Mouse (Mus musculus) frontal cortex, adult 2 months (tissue): ENCODE measurements at regions not wholly inside any gene's neighbourhood (a gene's known extent, or its start where the extent isn't known, plus 50 kb on each side); places are given as distances from the start of the nearest gene placed in this dataset.

ENCODE experiments used
- DNase-seq, 2 experiments: peaks; one replicate each; pipeline ENCODE4 v3.0.0; 2022; ENCODE audit warnings: low spot score in 1 of 2; ENCODE audit errors: extremely low spot score in 1 of 2

DNA sequence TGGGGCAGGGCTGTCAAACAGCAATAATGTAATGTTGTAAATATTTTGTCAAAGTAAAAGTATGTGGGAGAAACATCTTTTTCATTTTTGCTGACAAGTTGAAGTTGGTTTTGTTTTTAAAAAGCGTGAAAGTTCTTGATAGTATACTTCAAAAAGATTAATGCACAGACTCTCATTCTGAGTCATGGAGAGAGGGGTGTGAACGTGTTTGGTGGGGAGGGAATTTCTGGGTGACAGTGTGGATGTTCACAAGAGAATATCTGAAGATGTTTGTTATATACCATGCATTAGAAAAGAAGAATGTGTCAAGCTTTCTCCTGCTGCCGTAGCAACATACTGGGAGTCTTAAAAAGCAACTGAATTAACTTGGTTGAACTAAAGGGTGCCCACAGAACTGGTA is 57.0 kb downstream of the Rps29 start:
- no peak for DNase-seq

DNA sequence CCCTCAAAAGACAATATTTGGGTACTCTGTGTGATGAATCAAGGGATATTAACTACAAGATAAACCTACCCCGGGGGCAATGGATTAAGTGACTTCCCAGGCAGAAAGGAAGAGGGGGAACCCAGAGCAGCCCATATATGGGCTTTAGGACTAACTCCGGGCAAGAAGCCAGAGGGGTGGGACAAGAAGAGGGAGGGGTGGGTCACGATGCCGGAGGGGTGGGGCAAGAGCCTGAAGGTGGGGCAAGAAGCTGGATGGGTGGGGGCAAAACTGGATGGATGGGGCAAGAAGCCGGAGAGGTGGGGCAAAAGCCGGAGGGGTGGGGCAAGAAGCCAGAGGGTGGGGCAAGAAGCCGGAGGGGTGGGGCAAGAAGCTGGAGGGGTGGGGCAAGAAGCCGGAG is 64.1 kb downstream of the Rps29 start:
- DNase-seq = no peak

DNA sequence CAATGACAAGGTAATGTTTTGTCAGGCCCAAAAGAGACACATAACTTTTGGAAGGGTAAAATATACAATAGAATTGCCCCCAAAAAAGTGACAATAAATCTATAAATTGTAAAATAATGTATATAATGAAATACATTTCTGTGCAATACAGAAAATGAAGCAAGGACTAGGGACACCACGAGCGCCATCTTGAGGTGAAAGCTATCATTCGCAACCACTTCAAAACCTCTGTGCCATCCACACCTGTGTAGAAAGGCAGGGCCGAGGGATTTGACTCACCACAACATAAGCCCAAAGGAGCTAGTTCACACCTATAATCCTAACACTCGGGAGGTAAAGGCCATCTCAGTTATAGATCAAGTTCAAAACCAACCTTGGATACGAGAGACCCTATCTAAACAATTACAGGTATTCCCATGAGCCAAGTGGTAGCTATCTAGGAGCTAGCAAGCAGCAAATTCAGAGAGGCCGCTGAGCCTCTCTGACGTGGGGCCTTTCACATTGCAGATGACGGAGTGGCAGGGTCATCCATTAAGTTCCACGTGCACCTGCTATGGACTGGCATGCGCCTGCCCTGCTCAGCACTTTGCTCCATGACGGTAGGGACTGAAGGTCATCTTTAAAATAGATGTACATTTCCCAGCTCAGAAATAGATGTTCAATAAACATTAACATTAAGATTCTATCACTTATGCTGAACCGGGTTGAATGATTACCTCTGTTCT is 65.8 kb downstream of the Rps29 start:
- peak in 1 of 2 experiments; percentile 51 for DNase-seq

DNA sequence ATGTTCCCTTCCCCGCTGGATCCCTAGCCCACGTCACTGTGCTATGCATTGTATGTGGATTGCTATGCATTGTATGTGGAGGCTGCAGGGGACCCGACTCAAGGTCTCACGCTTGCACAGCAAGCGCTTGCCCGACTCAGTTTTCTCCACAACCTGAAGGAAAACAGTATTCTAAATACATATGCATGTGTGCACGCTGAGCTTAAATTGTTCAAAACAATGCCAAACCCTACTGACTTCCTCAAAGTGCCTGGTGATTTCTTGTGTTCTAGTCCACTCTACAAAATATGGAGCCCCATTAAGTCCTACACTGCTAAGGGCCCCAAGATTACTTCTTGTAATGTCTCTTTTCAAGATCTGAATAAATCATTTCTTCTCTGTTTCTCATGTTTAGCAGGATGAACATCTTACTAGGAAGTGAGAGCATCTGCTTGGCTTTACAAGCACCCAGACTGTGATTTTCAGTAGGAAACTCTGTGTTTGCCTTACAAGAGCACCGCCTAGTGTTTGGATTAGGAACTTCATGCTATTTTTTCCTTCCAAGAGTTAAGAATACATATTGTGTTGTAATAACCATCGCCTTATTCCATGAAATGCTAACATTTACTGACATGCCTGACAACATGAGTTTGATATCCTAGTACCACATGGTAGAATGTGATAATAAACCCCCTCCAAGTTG is 70.9 kb downstream of the Rps29 start:
- DNase-seq = peak; percentile 46 to 91

DNA sequence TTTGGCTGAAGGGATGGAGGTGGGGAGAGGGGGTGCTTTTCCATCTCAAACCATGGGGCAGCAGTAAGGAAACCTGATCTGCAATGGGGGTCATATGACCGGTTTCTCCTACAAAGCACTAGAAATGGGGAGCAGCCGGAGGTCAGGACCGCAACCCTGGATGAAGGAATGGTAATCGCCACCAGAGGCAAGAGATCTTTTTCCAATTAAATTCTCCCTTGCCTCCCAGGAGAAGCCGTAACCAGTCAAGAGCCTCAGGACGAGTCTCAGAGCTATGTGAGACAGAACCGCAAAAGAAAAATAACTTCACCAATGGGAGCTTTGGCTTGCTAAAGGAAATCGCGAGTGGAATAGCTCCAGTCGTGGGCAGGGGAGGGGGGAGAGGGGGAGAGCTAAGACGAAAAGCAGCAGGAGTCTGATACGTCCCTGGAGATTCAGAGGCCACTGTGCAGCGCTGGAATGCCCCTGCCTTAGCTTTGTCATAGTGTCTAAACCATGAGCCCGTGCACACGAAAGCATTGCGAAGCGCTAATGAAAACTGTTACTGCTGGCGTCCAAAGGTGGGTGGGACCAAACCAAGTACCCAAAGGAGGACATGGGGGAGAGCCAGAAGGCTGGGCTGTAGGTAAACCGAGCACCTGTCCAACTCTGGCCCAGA is 73.3 kb downstream of the Rps29 start:
- DNase-seq = no peak

DNA sequence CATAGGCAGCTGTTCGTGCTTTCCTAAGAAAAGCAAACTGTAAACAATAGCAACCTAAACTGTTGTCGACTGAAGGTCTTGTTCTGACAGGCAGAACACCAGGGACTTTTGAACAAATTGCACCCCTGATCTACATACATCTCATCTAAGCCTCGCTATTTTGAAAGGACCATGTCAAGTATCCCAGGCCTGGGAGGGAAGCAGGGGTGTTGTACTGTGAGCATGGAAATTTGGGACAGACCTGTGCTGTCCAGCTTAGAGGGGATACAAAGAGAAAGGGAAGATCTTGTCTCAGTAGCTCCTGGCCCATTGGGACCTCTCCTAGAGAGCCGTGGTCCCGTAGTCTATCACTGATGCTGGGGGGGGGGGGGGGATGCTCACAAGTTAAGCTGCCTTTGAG is 74.3 kb downstream of the Rps29 start:
- no peak for DNase-seq

DNA sequence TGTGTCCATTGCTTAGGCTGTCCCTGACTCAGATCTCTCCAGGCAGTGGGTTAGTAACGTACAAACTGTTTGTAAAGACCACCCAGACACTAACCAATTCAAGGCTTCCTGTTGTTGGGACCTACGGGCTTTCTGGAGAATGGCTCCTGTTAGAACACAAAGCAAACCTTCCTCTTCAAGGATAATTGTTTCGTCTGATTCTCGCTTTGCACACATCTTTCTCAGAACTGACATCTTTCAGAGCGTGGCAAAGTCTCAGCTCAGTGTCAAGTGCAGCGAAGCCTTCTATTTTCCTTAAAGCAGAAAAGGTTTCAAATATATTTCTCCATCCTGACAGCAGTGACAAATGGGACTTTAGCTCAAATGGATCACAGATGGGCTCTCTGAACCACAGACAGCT is 76.9 kb downstream of the Rps29 start:
- DNase-seq = no peak

DNA sequence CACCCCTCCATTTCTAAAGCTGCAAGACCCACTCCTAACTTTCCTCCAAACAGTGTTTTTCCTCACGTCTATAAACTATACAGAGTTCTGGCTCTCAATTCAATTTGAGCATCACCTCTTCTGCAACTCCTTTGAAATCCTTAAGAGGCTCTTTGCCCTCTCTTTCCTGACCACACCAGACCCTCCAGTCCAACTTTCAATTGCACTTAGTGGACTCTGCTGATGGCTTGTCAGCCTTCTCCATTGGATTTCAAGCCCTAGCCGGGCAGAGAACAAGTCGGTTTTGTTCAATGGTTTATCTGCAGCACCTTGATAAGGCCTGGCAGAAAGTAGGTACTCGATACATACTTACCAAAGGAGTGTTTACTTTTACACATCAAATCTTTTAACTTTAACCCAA is 119.4 kb downstream of the Rps29 start:
- DNase-seq = no peak

DNA sequence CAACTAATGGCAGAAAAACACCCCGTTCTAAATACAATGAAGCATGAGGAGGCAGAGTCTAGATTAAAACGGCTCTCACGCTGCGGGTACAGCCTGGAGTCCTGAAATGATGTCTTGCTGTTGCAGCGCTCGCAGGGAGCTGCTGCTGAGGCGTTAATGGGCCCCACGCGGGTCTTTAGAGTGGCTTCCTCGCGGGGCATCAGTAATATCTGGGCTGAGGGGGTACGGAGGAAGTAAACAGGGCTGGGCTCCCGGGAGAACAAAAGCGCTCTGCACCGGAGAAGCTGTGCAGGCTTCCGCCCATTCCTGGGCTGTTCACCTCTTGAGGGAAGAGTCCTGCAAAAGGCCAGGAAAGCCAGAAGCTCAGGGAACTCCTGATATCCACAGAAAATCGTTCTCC is 135.4 kb downstream of the Rps29 start:
- no peak for DNase-seq

DNA sequence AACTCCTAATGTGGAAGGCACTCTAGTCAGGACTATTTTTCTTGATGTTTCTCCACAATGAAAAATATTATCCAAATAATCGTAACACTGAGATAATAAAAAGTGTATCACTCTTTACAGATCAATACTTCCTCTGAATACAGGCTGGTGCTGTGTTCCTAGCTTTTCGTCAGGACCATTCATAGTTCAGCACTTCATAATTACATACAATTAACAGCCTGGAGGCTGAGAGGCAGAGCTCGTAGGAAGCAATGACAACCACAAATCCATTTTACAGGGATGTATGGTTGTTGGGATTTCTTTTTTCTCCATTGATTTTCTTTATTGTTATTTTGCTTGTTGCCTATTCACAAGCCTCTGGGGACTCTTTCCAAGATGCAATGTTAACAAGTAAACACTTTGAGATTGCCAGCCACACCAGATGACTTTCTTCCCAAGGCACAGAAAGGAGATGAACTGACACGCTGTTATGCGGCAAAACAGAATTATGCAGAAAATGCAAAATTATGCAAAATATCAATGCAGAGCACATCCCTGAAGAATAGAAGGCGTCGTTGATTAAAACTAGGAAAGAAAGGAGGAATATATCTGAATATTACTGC is 142.2 kb downstream of the Rps29 start:
- DNase-seq = no peak

DNA sequence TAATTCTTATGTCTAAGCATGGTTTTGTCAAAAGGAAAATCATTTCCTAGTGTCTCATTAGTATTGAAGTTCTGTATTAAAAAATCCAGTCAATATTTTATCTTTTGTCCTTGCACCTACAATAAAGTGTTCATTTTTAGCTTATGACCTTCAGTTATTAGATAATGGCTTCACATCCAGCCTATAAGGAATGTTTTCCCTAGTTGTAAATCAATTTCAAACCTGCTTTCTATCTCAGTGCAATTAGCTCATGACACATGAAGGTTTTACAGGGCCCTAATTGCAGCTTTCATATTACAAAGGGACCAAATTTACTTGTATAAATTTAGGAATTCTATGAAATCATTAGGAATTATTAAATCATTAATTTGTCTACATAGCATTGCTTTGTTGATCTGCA is 153.8 kb downstream of the Rps29 start:
- no peak for DNase-seq

DNA sequence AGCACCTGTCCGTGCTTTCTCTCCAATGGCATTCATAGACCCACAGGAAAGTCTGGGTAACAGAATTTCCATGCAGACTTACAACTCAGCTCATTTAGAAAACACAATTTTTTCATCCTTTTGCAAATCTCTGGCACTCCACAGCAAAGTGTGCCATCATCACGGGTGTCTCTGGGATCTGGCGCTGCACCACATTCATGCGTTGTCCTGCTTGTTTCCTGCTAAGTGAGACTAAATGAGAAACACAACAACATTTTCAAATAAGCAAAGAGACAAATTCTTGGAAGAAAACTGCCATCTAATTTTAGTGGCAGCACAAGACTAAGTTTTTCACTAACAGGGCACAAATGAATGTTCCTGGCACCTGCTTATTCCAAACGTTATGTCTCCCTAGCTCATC is 156.9 kb downstream of the Rps29 start:
- DNase-seq = no peak

DNA sequence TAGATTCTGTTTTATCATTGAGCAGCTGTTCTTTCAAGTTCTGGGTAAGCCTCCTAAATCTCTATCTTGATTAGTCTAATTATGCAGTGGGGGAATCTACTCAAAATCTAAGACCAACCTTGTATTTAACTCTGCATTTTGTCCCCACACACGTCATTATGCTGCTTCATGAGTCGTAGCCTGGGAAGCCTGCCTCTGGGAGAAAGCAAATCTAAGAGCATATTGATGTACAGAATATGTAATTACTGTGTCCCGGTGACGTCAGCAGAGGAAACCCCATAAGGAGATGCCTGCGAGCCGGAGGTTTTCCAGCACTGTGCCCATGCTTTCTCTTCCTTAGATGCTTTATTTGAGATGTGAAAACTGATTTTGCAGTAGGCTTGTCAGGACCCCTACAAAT is 161.7 kb downstream of the Rps29 start:
- peak; percentile 28 to 64 for DNase-seq

DNA sequence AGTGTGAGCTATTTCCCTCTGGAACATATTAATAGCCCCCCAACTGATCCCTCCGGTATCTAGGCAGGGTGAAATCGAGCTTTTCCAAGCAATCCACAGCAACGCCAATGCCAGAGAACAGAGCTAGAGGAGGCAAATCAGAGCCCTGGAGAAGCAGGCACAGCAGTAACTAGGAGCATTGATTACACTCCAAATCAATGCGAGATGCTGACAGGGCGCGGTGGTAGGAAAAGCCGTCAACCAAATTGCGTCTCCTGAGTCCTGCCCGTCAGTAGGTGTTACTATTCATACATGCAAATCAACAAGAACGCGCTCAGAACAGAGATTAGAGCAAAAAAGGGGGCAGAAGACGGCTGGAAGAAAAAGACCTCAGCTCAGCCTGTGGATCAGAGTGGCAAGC is 162.2 kb downstream of the Rps29 start:
- peak in 1 of 2 experiments; percentile 21 for DNase-seq

DNA sequence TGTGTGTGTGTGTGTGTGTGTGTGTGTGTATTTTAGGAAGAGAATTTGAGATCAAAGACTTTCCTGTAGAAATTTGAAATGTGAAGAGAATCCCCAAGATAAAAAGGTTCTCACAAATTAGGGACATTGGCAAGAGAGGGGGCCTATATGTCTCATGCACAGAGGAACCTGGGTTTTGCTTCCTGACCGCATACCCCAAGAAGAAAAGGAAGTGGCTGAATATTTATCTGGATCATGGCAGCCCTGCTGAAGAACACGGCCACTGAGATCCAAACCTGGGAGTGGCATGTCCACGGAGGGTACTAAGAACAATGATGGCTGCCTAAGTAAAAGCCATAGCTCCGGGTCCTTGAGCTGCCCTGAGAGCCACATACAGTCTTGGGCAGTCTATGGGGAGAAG is 178.3 kb downstream of the Rps29 start:
- no peak for DNase-seq

DNA sequence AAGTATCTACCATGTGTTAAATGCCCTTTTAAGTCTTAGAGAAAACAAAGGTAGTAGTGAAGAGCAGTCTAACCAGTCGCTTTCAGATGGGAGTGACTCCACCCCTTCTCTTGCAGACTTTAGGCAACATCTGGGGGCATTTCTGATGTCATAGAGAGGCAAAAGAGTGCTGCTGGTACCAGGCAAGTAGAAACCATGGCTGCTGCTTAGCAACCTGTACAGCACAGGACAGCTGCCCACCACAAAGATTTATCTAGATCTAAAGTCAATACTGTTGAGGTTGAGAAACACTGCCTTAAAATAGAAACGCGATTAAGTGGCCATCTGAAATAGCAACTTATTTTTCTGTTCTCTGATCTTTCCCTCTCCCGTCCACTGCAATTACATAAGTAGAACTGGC is 178.8 kb downstream of the Rps29 start:
- DNase-seq = no peak

DNA sequence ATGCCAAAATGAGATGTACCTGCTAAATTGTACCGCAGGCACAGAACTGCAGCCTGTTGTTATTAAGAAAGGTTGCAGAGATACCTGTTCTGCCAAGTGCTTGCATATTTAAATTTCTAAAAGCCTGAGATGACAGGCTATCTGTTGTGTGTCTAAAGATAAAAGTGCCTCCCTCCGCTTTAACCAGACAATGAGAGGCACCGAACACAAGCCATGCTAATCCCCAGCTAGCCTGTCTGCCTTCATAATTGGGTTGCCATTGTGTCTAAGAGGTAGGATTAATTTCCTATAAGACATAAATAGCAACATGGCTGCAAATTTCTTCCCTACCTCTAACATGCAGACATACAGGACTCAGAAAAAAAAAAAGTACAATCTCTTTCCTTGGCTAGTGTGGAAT is 179.8 kb downstream of the Rps29 start:
- no peak for DNase-seq

DNA sequence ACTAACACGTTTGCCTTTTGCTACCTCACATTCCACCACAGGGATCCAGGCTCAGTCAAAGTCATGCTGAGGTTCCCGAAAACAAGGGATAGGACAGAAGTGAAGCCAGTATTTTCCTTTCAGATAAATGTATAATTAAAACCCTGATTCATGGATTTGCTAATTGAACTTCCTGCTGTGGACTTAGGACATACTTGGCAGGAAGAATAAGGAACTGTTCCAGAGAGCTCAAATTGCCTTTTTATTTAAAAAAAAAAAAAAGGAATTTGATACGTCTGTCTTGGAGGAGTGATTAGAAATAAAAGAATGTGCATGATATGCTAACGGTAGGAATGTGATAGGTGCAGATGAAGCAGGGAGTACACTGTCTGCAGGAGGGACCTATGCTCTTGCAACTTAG is 181.7 kb downstream of the Rps29 start:
- DNase-seq = no peak

DNA sequence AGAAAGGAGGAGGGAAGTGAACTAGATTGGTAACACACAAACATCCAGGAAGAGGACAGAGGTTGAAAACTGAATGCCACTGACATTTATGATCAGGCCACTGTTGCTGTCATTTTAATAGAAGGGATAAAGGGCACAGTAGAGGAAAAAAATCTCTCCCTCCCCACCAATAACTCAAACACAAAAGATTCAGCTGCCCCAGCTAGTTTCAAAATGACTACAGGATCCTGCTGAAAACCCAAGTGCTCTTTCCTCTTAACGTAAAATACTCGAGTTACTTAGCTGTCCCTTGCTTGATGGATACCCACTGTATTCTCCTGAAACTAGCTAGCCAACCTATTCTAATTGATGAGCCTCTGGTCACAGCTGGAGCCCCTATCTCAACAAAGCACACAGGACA is 211.7 kb downstream of the Rps29 start:
- no peak for DNase-seq

DNA sequence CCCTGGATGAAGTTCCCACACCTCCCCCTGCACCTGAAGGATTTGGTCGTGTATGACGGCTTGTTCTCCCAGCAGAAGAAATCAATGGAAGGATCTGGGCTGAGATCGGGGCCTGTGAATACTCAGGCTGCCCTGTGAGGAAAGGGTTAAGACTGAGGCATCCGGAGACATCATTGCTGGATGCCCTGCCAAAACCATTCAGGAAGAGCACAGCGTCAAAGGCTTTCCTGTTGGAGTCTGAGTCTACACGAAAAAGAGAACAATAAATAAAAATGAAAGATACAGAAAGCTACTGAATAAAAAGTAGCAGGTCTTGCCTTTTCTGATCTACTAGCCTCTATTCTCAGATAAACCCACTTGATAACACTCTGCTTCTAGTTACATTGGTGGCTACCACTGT is 248.4 kb downstream of the Rps29 start:
- no peak for DNase-seq

DNA sequence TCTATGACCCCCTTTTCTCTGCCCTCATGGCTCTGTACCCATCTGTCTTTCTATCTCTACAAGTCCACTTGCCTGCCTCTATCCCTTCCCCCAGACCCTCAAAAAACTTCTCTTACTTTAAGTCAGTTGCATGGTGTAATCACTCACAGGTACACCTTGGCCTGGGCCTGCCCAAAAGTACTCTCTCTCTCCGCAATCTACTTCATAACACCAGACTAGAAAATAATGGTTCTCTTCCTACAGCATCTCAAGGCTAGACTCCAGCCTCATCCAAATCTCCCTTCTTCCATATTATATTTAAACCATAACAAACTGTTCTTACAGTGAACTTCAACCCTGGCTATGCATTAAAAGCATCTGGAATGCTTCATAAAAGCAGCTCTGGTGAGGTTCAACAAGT is 254.2 kb downstream of the Rps29 start:
- no peak for DNase-seq

DNA sequence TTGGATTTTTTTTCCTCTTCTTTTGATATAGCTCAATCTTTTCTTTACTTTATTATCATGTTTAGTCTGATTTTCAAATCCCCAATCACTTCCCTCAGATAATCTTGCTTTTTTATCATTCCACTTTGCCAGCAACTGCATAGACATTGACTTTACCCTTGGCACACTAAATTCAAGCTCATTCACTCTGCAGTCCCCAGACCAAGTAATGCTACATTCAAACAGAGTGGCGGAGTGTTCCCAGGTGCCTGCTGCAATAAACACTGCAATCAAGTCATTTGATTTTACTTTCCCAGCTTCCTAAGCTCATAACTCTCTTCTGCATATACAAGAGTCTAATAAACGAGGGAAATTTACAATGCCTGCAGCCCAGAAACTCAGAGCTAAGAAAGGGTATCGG is 269.8 kb downstream of the Rps29 start:
- no peak for DNase-seq
